Mouse (Mus musculus): ENCODE results near the gene Car9. TPM values are rescaled to one million over a fixed set of nuclear protein-coding genes. Genes with fewer than 3 reads are reported as not detected.

Car9 gene
- polyA plus RNA-seq (2015; fragmentation: Nextera tagmentation; extraction: Ambion mirVana) = 3.2 and 3.7 TPM in 2 replicates

DNA sequence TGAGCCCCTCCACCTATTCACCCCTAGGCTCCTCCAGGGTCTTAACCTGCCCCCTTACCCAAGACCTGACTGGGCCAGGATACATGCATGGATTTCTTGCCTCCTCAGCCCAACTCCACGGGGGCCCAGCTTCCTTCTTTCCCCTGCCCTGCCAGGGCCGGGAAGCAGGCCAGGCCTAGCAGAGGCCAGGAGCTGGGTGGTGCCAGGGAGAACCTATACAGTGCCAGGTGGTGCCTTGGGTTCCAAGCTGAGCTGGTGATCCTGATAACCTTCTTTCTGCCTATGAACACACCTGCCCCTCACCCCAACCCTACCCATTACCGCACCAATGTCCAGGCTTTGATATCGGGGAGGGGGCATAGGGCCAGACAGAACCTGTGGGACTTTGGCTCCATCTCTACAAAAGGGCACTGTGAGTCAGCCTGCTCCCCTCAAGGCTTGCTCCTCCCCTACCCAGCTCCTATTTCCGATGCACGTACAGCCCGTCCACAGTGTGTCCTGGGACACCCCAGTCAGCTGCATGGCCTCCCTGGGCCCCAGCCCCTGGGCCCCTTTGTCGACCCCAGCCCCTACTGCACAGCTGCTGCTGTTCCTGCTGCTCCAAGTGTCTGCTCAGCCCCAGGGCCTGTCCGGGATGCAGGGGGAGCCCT lies at the start of gene Car9:
Gene Car9 (plus strand): TSS at position 431 of the 650 bp plus-strand sequence.

DNA sequence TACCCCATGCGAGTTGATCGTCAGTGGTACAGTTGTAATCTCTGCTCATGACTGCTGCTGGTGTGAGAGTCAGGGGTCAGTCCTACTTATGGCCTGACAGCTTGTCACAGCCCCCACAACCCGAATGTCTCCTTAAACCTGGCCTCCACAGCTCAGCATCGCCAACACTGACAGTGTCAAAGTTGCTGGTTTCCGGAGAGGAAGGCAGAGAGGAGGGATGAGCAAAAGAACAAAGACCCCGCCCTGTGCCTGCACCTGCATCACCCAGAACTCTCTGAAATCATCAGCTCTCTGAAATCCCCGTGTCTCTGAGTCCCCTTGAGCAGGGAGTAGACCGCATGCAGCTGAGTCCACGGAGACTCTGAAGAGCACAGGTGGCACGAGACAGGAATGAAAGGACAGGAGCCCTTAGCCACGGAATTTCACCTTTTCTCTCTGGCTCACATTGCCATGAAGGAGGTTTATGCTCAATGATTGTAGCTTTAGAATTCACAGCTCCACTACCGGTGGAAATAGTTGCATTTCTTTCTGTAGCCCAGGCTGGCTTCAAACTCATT lies 23.2 kb upstream of the Car9 start, which contains the start of gene Sit1:
Gene Sit1 (minus strand): TSS at position 200 of the 557 bp plus-strand sequence.

DNA sequence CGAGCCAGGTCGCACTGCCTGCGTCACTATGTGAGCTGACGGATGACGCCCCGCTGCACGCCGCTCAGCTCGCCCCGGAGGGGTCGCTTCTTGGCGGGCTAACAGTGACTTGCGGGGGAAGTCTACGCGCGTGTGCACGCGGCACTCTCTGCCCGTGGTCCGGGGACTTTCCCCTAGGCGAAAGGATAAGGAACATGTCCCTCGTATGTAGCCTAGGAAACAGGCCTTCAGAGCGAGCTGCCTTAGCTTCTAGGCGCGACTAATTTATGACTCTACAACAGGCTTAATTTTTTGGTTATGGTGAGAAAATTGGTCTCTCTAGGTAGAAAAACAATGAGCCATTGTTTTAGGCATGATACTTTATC lies 14.0 kb upstream of the Car9 start, which contains the start of gene Ccdc107:
Gene Ccdc107 (plus strand): TSS at position 80 of the 365 bp plus-strand sequence.

DNA sequence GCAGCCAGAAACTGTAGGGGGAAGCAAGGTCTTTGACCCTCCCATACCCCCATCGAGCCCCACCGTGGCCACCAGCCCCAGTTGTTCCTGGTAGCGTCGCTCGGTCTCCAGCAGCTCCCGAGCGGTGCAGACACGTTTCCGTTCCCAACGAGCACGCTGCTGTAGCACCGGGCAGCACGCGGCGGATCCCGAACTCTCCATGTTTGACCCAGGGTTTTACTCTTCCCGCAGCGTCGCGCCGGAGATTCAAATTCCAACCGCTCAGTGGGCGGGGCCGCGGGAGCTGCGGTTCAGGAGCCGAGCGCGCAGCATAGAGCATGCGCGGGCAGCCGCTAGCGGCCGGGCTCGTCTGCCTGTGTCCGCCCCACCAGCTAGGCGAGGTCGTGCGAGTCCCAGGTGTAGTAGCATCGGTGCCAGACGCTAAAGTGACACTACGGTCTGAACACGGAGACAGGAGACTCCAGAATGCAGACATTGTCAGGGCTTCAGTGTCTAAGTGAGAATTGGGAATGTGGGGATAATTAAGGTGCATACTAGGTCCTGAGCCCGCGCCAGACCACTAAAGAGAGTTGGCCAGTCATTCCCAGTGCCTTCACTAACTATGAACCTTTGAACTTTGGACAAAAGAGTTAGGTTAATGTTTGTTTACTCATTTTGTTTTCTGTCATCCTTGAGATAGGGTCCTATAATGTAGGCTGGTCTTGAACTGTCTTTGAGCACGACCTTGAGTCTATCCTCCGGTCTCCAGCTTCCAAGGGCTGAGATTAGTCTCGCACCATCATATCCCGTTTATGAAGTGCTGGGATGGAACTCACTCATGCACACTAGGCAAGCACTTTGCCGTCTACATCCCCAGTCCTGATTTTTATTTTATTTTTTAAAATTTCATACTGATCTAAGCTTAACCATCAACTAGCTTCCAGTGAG lies 7.1 kb upstream of the Car9 start, which contains the start of gene Arhgef39:
Gene Arhgef39 (minus strand): TSS at position 289 of the 927 bp plus-strand sequence.

DNA sequence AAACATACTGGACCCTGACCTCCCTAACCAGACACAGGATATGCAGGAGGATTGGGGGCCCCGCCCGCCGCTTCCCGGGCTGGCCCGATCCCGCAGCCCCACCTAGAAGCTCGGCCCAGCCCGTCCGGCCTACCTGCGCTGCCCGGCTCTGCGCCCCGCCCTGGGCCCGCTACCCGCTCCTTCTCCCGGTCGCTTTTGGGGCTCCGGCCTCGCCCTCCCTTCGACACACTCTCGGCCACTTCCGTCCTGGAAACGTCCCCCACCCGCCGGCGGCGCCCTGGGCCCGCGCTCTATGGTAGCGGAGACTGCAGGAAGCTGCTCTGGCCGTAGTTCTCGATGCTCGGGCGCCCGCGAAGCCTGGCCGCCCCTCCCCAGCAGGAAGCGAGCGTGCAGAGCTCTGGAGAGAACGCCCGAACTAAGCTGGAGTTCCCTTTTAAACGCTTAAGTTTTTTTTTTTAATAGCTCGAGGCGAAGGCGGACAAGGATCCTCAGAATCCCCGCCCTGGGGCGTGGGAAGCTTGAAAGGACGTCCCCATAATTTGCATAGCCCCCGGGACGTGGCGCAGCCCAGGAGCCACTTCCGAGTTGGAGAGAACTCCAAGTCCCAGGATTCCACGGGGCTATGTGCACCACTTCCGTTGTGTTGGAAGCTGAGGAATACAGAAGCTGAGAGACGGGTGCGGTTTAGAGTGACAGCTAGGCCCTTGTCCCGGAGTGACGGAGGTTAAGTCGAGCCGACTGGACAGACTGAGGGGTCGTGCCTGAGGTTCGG lies 55.4 kb downstream of the Car9 start, which contains the start of the genes Creb3 and Tln1:
Gene Creb3 (plus strand): TSS at position 336 of the 772 bp plus-strand sequence.
Gene Tln1 (minus strand): TSS at position 695 of the 772 bp plus-strand sequence.

Other genes with a start within 250 kb of the Car9 start
- gene Atp8b5, start 239.8 kb upstream of the Car9 start, polyA plus RNA-seq (2015; fragmentation: Nextera tagmentation; extraction: Ambion mirVana) = 0.82 and 1.6 TPM in 2 replicates
- gene Rusc2, start 125.0 kb upstream of the Car9 start, polyA plus RNA-seq (2015; fragmentation: Nextera tagmentation; extraction: Ambion mirVana) = 3.6 and 3.9 TPM in 2 replicates
- gene Fam166b, start 77.8 kb upstream of the Car9 start, polyA plus RNA-seq (2015; fragmentation: Nextera tagmentation; extraction: Ambion mirVana) = not detected in 2 replicates
- gene Tesk1, start 65.0 kb upstream of the Car9 start, polyA plus RNA-seq (2015; fragmentation: Nextera tagmentation; extraction: Ambion mirVana) = 1.3 and 2.5 TPM in 2 replicates
- 8.4 and 12.7 TPM in 2 replicates for gene Cd72, start 52.3 kb upstream of the Car9 start, polyA plus RNA-seq (2015; fragmentation: Nextera tagmentation; extraction: Ambion mirVana)
- gene Sit1, start 23.2 kb upstream of the Car9 start, polyA plus RNA-seq (2015; fragmentation: Nextera tagmentation; extraction: Ambion mirVana) = 0.59 and 1.4 TPM in 2 replicates
- gene Ccdc107, start 14.1 kb upstream of the Car9 start, polyA plus RNA-seq (2015; fragmentation: Nextera tagmentation; extraction: Ambion mirVana) = 42.9 and 45.9 TPM in 2 replicates
- 38.1 and 40.1 TPM in 2 replicates for gene Arhgef39, start 7.3 kb upstream of the Car9 start, polyA plus RNA-seq (2015; fragmentation: Nextera tagmentation; extraction: Ambion mirVana)
- 63.0 and 70.1 TPM in 2 replicates for gene Tpm2, start 16.8 kb downstream of the Car9 start, polyA plus RNA-seq (2015; fragmentation: Nextera tagmentation; extraction: Ambion mirVana)
- gene Creb3, start 55.4 kb downstream of the Car9 start, polyA plus RNA-seq (2015; fragmentation: Nextera tagmentation; extraction: Ambion mirVana) = 23.7 and 33.8 TPM in 2 replicates
- gene Tln1, start 55.7 kb downstream of the Car9 start, polyA plus RNA-seq (2015; fragmentation: Nextera tagmentation; extraction: Ambion mirVana) = 62.7 and 73.4 TPM in 2 replicates
- 16.0 and 17.6 TPM in 2 replicates for gene Rgp1, start 71.7 kb downstream of the Car9 start, polyA plus RNA-seq (2015; fragmentation: Nextera tagmentation; extraction: Ambion mirVana)
- 16.9 and 18.2 TPM in 2 replicates for gene Gba2, start 71.9 kb downstream of the Car9 start, polyA plus RNA-seq (2015; fragmentation: Nextera tagmentation; extraction: Ambion mirVana)
- 0.54 and 0.72 TPM in 2 replicates for gene Msmp, start 77.5 kb downstream of the Car9 start, polyA plus RNA-seq (2015; fragmentation: Nextera tagmentation; extraction: Ambion mirVana)
- 3.3 and 4.7 TPM in 2 replicates for gene Npr2, start 125.0 kb downstream of the Car9 start, polyA plus RNA-seq (2015; fragmentation: Nextera tagmentation; extraction: Ambion mirVana)
- gene Spag8, start 146.6 kb downstream of the Car9 start, polyA plus RNA-seq (2015; fragmentation: Nextera tagmentation; extraction: Ambion mirVana) = 0.20 and 0.70 TPM in 2 replicates
- 73.1 and 79.8 TPM in 2 replicates for gene Hint2, start 149.5 kb downstream of the Car9 start, polyA plus RNA-seq (2015; fragmentation: Nextera tagmentation; extraction: Ambion mirVana)
- gene Tmem8b, start 162.0 kb downstream of the Car9 start, polyA plus RNA-seq (2015; fragmentation: Nextera tagmentation; extraction: Ambion mirVana) = 1.1 and 1.5 TPM in 2 replicates
- gene Fam221b, start 162.2 kb downstream of the Car9 start, polyA plus RNA-seq (2015; fragmentation: Nextera tagmentation; extraction: Ambion mirVana) = 1.5 and 2.0 TPM in 2 replicates
- not detected in 2 replicates for gene Olfr70, start 193.8 kb downstream of the Car9 start, polyA plus RNA-seq (2015; fragmentation: Nextera tagmentation; extraction: Ambion mirVana)
- gene Olfr71, start 203.3 kb downstream of the Car9 start, polyA plus RNA-seq (2015; fragmentation: Nextera tagmentation; extraction: Ambion mirVana) = not detected in 2 replicates
- gene Hrct1, start 220.2 kb downstream of the Car9 start, polyA plus RNA-seq (2015; fragmentation: Nextera tagmentation; extraction: Ambion mirVana) = 0.17 and 0.59 TPM in 2 replicates
- gene Spaar, start 223.1 kb downstream of the Car9 start, polyA plus RNA-seq (2015; fragmentation: Nextera tagmentation; extraction: Ambion mirVana) = 0.07 TPM in 1 of 2 replicates, not detected in the other